Mouse (Mus musculus): Measurements from ENCODE around the gene Rnf144a.
"Not testable (repeated sequence)": the region's sequence is repeated elsewhere in the genome, so short reads cannot be mapped to it uniquely, and the experiment has no call there.

Gene Rnf144a

GRCm38 (mm10) chr12:26311548-26311947 is 103.5 kb downstream of the Rnf144a start:
- peak; percentile 67 for DNase-seq

- no peak for DNase-seq
These were observed 104.8 kb downstream of the Rnf144a start for GRCm38 (mm10) chr12:26310247-26310646.

GRCm38 (mm10) chr12:26302886-26303285 is 112.2 kb downstream of the Rnf144a start:
- no peak for DNase-seq

- DNase-seq: no peak
These were observed 115.5 kb downstream of the Rnf144a start for GRCm38 (mm10) chr12:26299515-26300090.

DNA sequence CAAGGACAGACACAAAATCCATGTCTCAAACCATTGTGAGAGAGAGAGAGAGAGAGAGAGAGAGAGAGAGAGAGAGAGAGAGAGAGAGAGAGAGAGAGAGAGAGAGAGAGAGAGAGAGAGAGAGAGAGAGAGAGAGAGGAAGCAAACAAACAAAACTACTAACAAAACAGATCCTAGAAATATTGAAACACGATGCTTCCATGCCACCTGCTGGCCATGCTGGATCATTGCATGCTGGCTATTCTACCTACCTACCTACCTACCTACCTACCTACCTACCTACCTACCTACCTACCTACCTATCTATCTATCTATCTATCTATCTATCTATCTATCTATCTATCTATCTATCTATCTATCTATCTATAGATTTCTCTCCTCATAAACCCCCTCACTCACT is 119.1 kb downstream of the Rnf144a start:
- DNase-seq: not testable (repeated sequence)

GRCm38 (mm10) chr12:26289200-26289599 is 125.9 kb downstream of the Rnf144a start:
- DNase-seq: no peak

DNA sequence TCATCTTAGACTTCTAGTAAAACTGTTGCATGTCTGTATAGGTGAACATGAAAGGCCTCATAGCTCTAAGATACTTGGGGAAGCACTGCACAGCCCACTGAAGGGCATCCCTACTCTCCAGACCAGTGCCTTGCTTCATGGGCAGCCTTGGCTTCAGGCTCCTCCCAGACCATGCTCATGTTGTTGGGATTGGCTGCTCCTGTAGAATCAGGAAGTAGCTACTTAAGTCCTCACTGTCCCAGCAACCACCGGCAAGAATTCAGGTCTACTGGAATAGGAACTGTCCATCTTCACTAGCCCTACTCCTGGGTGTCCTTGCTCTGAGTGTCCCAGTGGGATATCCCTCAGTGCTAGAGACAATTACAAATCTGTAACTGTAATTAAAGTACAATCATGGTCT is 126.7 kb downstream of the Rnf144a start:
- no peak for DNase-seq

- DNase-seq: no peak
These were observed 129.1 kb downstream of the Rnf144a start for GRCm38 (mm10) chr12:26285939-26286338.

GRCm38 (mm10) chr12:26285460-26285859 is 129.6 kb downstream of the Rnf144a start:
- DNase-seq: no peak

GRCm38 (mm10) chr12:26280719-26281480 is 134.2 kb downstream of the Rnf144a start:
- DNase-seq: no peak

DNA sequence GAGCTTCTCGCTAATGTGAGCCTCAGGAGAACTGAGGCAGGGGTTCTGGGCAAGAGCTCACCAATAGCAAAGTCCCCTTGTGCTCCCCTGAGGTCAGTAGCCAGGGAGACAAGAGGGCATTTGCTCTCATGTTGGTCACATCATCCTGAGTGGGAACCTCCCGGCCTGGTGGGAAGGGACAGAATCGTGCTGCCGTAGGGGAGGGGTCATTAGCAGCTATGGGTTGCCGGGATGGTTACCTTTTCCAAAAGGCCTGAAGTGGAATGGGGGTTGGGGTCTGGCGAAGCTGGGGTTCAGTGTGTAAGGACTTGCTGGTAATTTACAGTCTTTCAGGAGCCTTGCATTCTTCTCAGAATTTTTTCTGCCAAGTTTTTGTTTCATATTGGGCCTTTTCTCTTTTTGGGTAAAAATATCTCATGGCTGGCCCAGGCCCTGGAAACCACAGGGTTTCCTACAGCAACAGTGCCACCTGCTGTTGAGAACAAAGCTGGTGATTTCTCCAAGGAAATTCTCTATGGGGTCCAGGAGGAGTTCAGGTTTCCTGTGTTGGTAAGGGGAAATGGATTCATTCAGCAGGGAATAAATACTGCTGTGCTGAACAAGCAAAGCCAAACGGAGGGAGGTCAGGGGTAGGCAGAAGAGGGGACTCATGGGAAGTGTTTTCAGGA is 137.9 kb downstream of the Rnf144a start:
- DNase-seq: peak; percentile 68

DNA sequence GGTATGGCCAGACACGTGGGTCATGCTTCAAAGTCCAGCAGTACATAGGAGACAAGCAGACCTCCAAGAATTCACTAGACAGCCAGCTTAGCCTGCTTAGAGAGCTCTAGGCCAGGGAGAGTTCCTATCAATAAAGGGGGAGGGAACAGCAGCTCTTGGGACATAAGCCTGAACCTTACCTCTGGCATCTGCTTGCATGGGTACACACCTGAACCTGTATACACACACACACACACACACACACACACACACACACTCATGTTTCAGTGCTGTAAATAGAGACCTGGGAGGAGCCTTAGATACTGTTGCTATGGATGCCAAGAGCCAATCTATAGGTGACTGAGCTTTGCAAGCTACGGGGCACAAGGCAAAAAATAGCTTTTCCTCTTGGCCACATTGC is 138.5 kb downstream of the Rnf144a start:
- DNase-seq: no peak
